Mouse (Mus musculus) kidney, adult 18-20 months (tissue): ENCODE measurements at regions not wholly inside any gene's neighbourhood (a gene's known extent, or its start where the extent isn't known, plus 50 kb on each side); places are given as distances from the start of the nearest gene placed in this dataset.

ENCODE experiments used
- DNase-seq: peaks from one replicate; pipeline ENCODE4 v3.0.0; 2021

GRCm38 (mm10) chr10:68842023-68842735 is 118.7 kb downstream of the Tmem26 start:
- peak; percentile 16 for DNase-seq

GRCm38 (mm10) chr10:68844066-68844465 is 120.6 kb downstream of the Tmem26 start:
- DNase-seq: no peak

- no peak for DNase-seq
These were observed 121.2 kb downstream of the Tmem26 start for GRCm38 (mm10) chr10:68844596-68844995.

GRCm38 (mm10) chr10:68851153-68851552 is 127.7 kb downstream of the Tmem26 start:
- no peak for DNase-seq

- no peak for DNase-seq
These were observed 132.8 kb downstream of the Tmem26 start for GRCm38 (mm10) chr10:68855934-68856891.

GRCm38 (mm10) chr10:68864606-68865378 is 141.3 kb downstream of the Tmem26 start:
- DNase-seq: no peak

- no peak for DNase-seq
These were observed 142.3 kb downstream of the Tmem26 start for GRCm38 (mm10) chr10:68865776-68866175.

GRCm38 (mm10) chr10:68867361-68867760 is 143.9 kb downstream of the Tmem26 start:
- no peak for DNase-seq

GRCm38 (mm10) chr10:68872102-68872501 is 148.7 kb downstream of the Tmem26 start:
- DNase-seq: no peak

GRCm38 (mm10) chr10:68875641-68876040 is 152.2 kb downstream of the Tmem26 start:
- no peak for DNase-seq

GRCm38 (mm10) chr10:68893100-68893841 is 169.8 kb downstream of the Tmem26 start:
- no peak for DNase-seq

GRCm38 (mm10) chr10:68894121-68894520 is 170.7 kb downstream of the Tmem26 start:
- no peak for DNase-seq

GRCm38 (mm10) chr10:68897524-68897923 is 174.1 kb downstream of the Tmem26 start:
- DNase-seq: peak; percentile 12

- no peak for DNase-seq
These were observed 177.7 kb downstream of the Tmem26 start for GRCm38 (mm10) chr10:68901168-68901567.

GRCm38 (mm10) chr10:68902670-68903069 is 179.2 kb downstream of the Tmem26 start:
- peak; percentile 40 for DNase-seq

- DNase-seq: no peak
These were observed 180.9 kb downstream of the Tmem26 start for GRCm38 (mm10) chr10:68904337-68904736.

GRCm38 (mm10) chr10:68908236-68908635 is 184.8 kb downstream of the Tmem26 start:
- DNase-seq: peak; percentile 67

- DNase-seq: no peak
These were observed 185.6 kb downstream of the Tmem26 start for GRCm38 (mm10) chr10:68909018-68909417.

- no peak for DNase-seq
These were observed 192.7 kb downstream of the Tmem26 start for GRCm38 (mm10) chr10:68916147-68916546.

- no peak for DNase-seq
These were observed 212.4 kb downstream of the Tmem26 start for GRCm38 (mm10) chr10:68935843-68936242.

GRCm38 (mm10) chr10:68943239-68943638 is 208.0 kb upstream of the Rhobtb1 start:
- DNase-seq: no peak

- no peak for DNase-seq
These were observed 194.7 kb upstream of the Rhobtb1 start for GRCm38 (mm10) chr10:68956539-68956938.
